ENCODE assay signal across 20 mouse cellular contexts in genomic region chr10:52284578-52284977, GRCm38 (mm10). TPM values are rescaled to one million over a fixed set of nuclear protein-coding genes. Genes with fewer than 3 reads are reported as not detected.
DNase-seq lines count a peak whose midpoint lies in the region; ATAC-seq and TF ChIP-seq lines count a peak whose summit lies in the region.
"Had no signal": no experiment of that assay in that cellular context is flagged by ENCODE, and none has a peak within 500 bp of the region (broad histone marks: within the 10 kb centered on the region; RNA-seq: fewer than 3 reads in every experiment).

No protein-coding gene starts in this region.

- H3K4me1 ChIP-seq in liver, embryonic 12.5 days: peaks cover 7% of the 10 kb centered on the region
- H3K4me1 ChIP-seq in stomach, postnatal 0 days (replicated peaks; ENCODE audit: control insufficient read depth, insufficient read depth): no peaks in the 10 kb centered on the region
- no peaks in the 10 kb centered on the region for H3K4me1 ChIP-seq in midbrain, embryonic 10.5 days
- H3K4me1 ChIP-seq: embryonic facial prominence, embryonic 10.5 days; heart, embryonic 10.5 days; kidney, embryonic 15.5 days had no signal

- no peak overlapping the region for H3K4me2 ChIP-seq in liver, embryonic 12.5 days
- no peak overlapping the region for H3K4me2 ChIP-seq in stomach, postnatal 0 days (replicated peaks; ENCODE audit: low read depth)
- H3K4me2 ChIP-seq: kidney, embryonic 15.5 days had no signal

- DNase-seq in lung, postnatal 4 days: peak; percentile 12 to 25
- no peak for DNase-seq in lung, postnatal 25 days (ENCODE audit: low spot score)
- peak; percentile 13 for DNase-seq in c-Kit-positive CD71-positive TER-119-positive erythroid progenitor cells, embryonic 14.5 days (ENCODE audit: low spot score)
- DNase-seq in stomach, postnatal 0 days (ENCODE audit: low spot score): peak; percentile 43
- no peak for DNase-seq in midbrain, embryonic 10.5 days (ENCODE audit: low spot score)
- no peak for DNase-seq in adrenal gland, postnatal 4 days (ENCODE audit: low spot score in 2 of 2)
- DNase-seq in gastrocnemius, postnatal 36 days: no peak
- DNase-seq: cerebellum, adult 2 months; heart, postnatal 36 days; left cerebral cortex, postnatal 4 days; midbrain, embryonic 14.5 days; spleen, adult 18-20 months had no signal

- H3K27ac ChIP-seq in liver, embryonic 12.5 days: no peak overlapping the region
- H3K27ac ChIP-seq in stomach, postnatal 0 days (replicated peaks): no peak overlapping the region
- no peak overlapping the region for H3K27ac ChIP-seq in midbrain, embryonic 10.5 days (replicated peaks)
- H3K27ac ChIP-seq: embryonic facial prominence, embryonic 10.5 days; heart, embryonic 10.5 days; hindbrain, postnatal 0 days; kidney, embryonic 15.5 days had no signal

- 28% methylated on average over 8 of the region's 8 CpGs for WGBS in liver, embryonic 12.5 days (ENCODE audit: insufficient replicate concordance)
- WGBS in stomach, postnatal 0 days: 61% methylated on average over 8 of the region's 8 CpGs
- 75% methylated on average over 8 of the region's 8 CpGs for WGBS in midbrain, embryonic 10.5 days

- peaks cover 4% of the 10 kb centered on the region for H3K36me3 ChIP-seq in liver, embryonic 12.5 days
- H3K36me3 ChIP-seq in stomach, postnatal 0 days (ENCODE audit: control insufficient read depth, insufficient read depth, low read length): no peaks in the 10 kb centered on the region
- peaks cover 6% of the 10 kb centered on the region; the same call in 1 of the 2 replicates for H3K36me3 ChIP-seq in midbrain, embryonic 10.5 days

- TF ChIP-seq CTCF in stomach, postnatal 0 days (IDR thresholded peaks at IDR 0.05; ENCODE audit: low read depth): no peak; the same call in 1 of the 2 replicates

- no peak overlapping the region for H3K9ac ChIP-seq in liver, embryonic 12.5 days
- H3K9ac ChIP-seq in stomach, postnatal 0 days (ENCODE audit: low read length): no peak overlapping the region
- H3K9ac ChIP-seq: kidney, embryonic 15.5 days had no signal

- no peaks in the 10 kb centered on the region for H3K27me3 ChIP-seq in liver, embryonic 12.5 days (replicated peaks)
- no peaks in the 10 kb centered on the region for H3K27me3 ChIP-seq in stomach, postnatal 0 days (ENCODE audit: control insufficient read depth, insufficient read depth, low read length)
- no peaks in the 10 kb centered on the region for H3K27me3 ChIP-seq in midbrain, embryonic 10.5 days (ENCODE audit: low read depth, poor library complexity, severe bottlenecking)
- H3K27me3 ChIP-seq: kidney, embryonic 15.5 days had no signal

- intact Hi-C loops in gastrocnemius, postnatal 36 days (cut with DNase I): no loop called here

- H3K9me3 ChIP-seq in liver, embryonic 12.5 days (replicated peaks): no peaks in the 10 kb centered on the region
- H3K9me3 ChIP-seq in stomach, postnatal 0 days (ENCODE audit: control insufficient read depth, low read length): no peaks in the 10 kb centered on the region
- H3K9me3 ChIP-seq in midbrain, embryonic 10.5 days (replicated peaks): no peaks in the 10 kb centered on the region
- H3K9me3 ChIP-seq: embryonic facial prominence, embryonic 10.5 days; heart, embryonic 10.5 days; kidney, embryonic 15.5 days had no signal

- TF ChIP-seq EP300 in stomach, postnatal 0 days (optimal IDR thresholded peaks at IDR 0.05): no peak

- no peak overlapping the region for H3K4me3 ChIP-seq in liver, embryonic 12.5 days
- no peak overlapping the region for H3K4me3 ChIP-seq in stomach, postnatal 0 days (ENCODE audit: low read depth, low read length)
- no peak overlapping the region for H3K4me3 ChIP-seq in midbrain, embryonic 10.5 days
- H3K4me3 ChIP-seq: embryonic facial prominence, embryonic 10.5 days; erythroblast, embryonic 14.5 days; heart, embryonic 10.5 days; kidney, embryonic 15.5 days had no signal

- peak; percentile 55 for ATAC-seq in liver, embryonic 12.5 days
- ATAC-seq in stomach, postnatal 0 days (ENCODE audit: low FRiP score, low TSS enrichment): 0 out of 2 replicates have a peak, but pooled peaks have one; percentile 38
- ATAC-seq: CD4-positive, CD25-positive, alpha-beta regulatory T cell, adult 4 months; forebrain, embryonic 16.5 days; hindbrain, postnatal 0 days had no signal

RNA-seq across cellular contexts. Expression of gene Dcbld1, which starts 51.2 kb away (rescaled TPM):
- polyA plus RNA-seq in liver, embryonic 12.5 days (2016; fragmentation: Nextera tagmentation; extraction: Ambion mirVana): 7.5 and 8.7 TPM in 2 replicates
- 16.6 and 18.6 TPM in 2 replicates for polyA plus RNA-seq in stomach, postnatal 0 days (2015; fragmentation: Nextera tagmentation; extraction: Ambion mirVana)
- polyA plus RNA-seq in midbrain, embryonic 10.5 days (2016; fragmentation: Nextera tagmentation; extraction: Ambion mirVana): 20.7 and 23.1 TPM in 2 replicates
- 10 to 100 TPM in 1 of 2 experiments, 1 to 10 TPM in 1; 8.8 to 10.6 TPM for total RNA-seq in adrenal gland, postnatal 4 days (2021)
- 1 to 10 TPM; 1.4 to 1.9 TPM for total RNA-seq in gastrocnemius, postnatal 36 days (2021)
- polyA plus RNA-seq: CD4-positive, CD25-positive, alpha-beta regulatory T cell, adult 4 months had no signal

Comparison
In these comparisons a context has a peak if more than half of its experiments do, and no peak if none do; other contexts are left out.
1. DNase-seq: peak in lung, postnatal 4 days (2 of 2), c-Kit-positive CD71-positive TER-119-positive erythroid progenitor cells, embryonic 14.5 days (single experiment) and stomach, postnatal 0 days (single experiment); none in lung, postnatal 25 days (single experiment), midbrain, embryonic 10.5 days (single experiment), adrenal gland, postnatal 4 days (0 of 2) and gastrocnemius, postnatal 36 days (0 of 2).